Mouse (Mus musculus) macrophage (primary cell): ENCODE data around the gene Skp1a. TPM values are rescaled to one million over a fixed set of nuclear protein-coding genes. Genes with fewer than 3 reads are reported as not detected.

Experiments used
- H3K27ac ChIP-seq: fragments of 350-480 bp; formaldehyde crosslinking; 2 replicates; pipeline ENCODE4 v1.9.0; 2021
- H3K36me3 ChIP-seq: fragments of 350-480 bp; formaldehyde crosslinking; 2 replicates; pipeline ENCODE4 v1.9.0; 2021; ENCODE audit errors: inconsistent target
- H3K4me3 ChIP-seq: fragments of 350-480 bp; formaldehyde crosslinking; 2 replicates; pipeline ENCODE4 v1.9.0; 2021; ENCODE audit errors: inconsistent target
- H3K79me2 ChIP-seq: fragments of 350-480 bp; formaldehyde crosslinking; 2 replicates; pipeline ENCODE4 v1.9.0; 2021; ENCODE audit errors: inconsistent target
- WGBS: methylation state at CpG from one replicate; pipeline ENCODE4 v1.1.7; 2026; ENCODE audit warnings: inconsistent platforms; ENCODE audit not compliant: missing documents; 5-methylcytosine and 5-hydroxymethylcytosine counted together
- polyA plus RNA-seq: library from polyadenylated mRNA; stranded (reverse); fragments of 250-400 nt; gene quantifications from 3 replicates; pipeline ENCODE4 v1.2.4, GENCODE M21; 2018; ENCODE audit warnings: inconsistent platforms

Skp1a gene
- polyA plus RNA-seq, 1 experiment from 2014 or later, result 121 TPM

GRCm38 (mm10) chr11:52278991-52279390 lies 47.2 kb downstream of the Skp1a start:
- no peak overlapping the region for H3K27ac ChIP-seq
- H3K36me3 ChIP-seq, result no peaks in the 10 kb centered on the region
- H3K4me3 ChIP-seq, result no peak overlapping the region
- no peaks in the 10 kb centered on the region for H3K79me2 ChIP-seq
- WGBS, result 92% methylated on average over 6 of the region's 6 CpGs

- no peaks in the 10 kb centered on the region for H3K79me2 ChIP-seq
- no peaks in the 10 kb centered on the region for H3K36me3 ChIP-seq
- 95% methylated on average over 8 of the region's 8 CpGs for WGBS
- H3K4me3 ChIP-seq, result no peak overlapping the region
- H3K27ac ChIP-seq, result no peak overlapping the region
Measured at GRCm38 (mm10) chr11:52279611-52280145, 47.9 kb downstream of the Skp1a start.

GRCm38 (mm10) chr11:52280566-52281455 lies 49.0 kb downstream of the Skp1a start:
- 91% methylated on average over 11 of the region's 11 CpGs for WGBS
- H3K4me3 ChIP-seq, result no peak overlapping the region
- no peaks in the 10 kb centered on the region for H3K79me2 ChIP-seq
- no peak overlapping the region for H3K27ac ChIP-seq
- H3K36me3 ChIP-seq, result no peaks in the 10 kb centered on the region

- H3K36me3 ChIP-seq, result no peaks in the 10 kb centered on the region
- no peak overlapping the region for H3K27ac ChIP-seq
- H3K4me3 ChIP-seq, result no peak overlapping the region
- WGBS, result 64% methylated on average over 14 of the region's 19 CpGs
- H3K79me2 ChIP-seq, result no peaks in the 10 kb centered on the region
Measured at GRCm38 (mm10) chr11:52281568-52282328, 50.0 kb downstream of the Skp1a start.

GRCm38 (mm10) chr11:52282420-52282773 lies 50.6 kb downstream of the Skp1a start:
- Histone ChIP-seq H3K36me3 (no peaks in the 10 kb centered on the region), H3K4me3 (no peak overlapping the region), H3K27ac (no peak overlapping the region), H3K79me2 (no peaks in the 10 kb centered on the region)
- 11% methylated on average over 17 of the region's 19 CpGs for WGBS

GRCm38 (mm10) chr11:52282774-52283595 lies 51.2 kb downstream of the Skp1a start, which contains the start of gene Tcf7:
TSS of gene Tcf7 (minus strand) at chr11:52283014.
- Histone ChIP-seq H3K79me2 (no peaks in the 10 kb centered on the region), H3K4me3 (no peak within 1 kb of the TSS), H3K36me3 (no peaks in the 10 kb centered on the region), H3K27ac (no peak within 1 kb of the TSS)
- 3% methylated on average over 63 of the region's 97 CpGs for WGBS

- H3K4me3 ChIP-seq, result no peak overlapping the region
- no peak overlapping the region for H3K27ac ChIP-seq
Measured at GRCm38 (mm10) chr11:52283596-52284571, 52.1 kb downstream of the Skp1a start.

GRCm38 (mm10) chr11:52286301-52286957 lies 54.6 kb downstream of the Skp1a start:
- WGBS, result 89% methylated on average over 16 of the region's 16 CpGs
- Histone ChIP-seq H3K79me2 (no peaks in the 10 kb centered on the region), H3K27ac (no peak overlapping the region), H3K36me3 (no peaks in the 10 kb centered on the region), H3K4me3 (no peak overlapping the region)

More at GRCm38 (mm10) chr11:52283596-52284571, 52.1 kb downstream of the Skp1a start:
- Histone ChIP-seq H3K36me3 (no peaks in the 10 kb centered on the region), H3K79me2 (no peaks in the 10 kb centered on the region)
- WGBS, result 25% methylated on average over 43 of the region's 44 CpGs

GRCm38 (mm10) chr11:52286958-52287305 lies 55.1 kb downstream of the Skp1a start:
- Histone ChIP-seq H3K27ac (no peak overlapping the region), H3K36me3 (no peaks in the 10 kb centered on the region), H3K4me3 (no peak overlapping the region), H3K79me2 (no peaks in the 10 kb centered on the region)
- WGBS, result 80% methylated on average over 4 of the region's 4 CpGs

GRCm38 (mm10) chr11:52292346-52292745 lies 60.6 kb downstream of the Skp1a start:
- no peaks in the 10 kb centered on the region for H3K36me3 ChIP-seq
- H3K4me3 ChIP-seq, result no peak overlapping the region
- WGBS, result 84% methylated on average over 7 of the region's 7 CpGs
- H3K79me2 ChIP-seq, result no peaks in the 10 kb centered on the region
- H3K27ac ChIP-seq, result no peak overlapping the region

- WGBS, result 87% methylated on average over 6 of the region's 6 CpGs
- no peaks in the 10 kb centered on the region for H3K79me2 ChIP-seq
- H3K36me3 ChIP-seq, result no peaks in the 10 kb centered on the region
- H3K4me3 ChIP-seq, result no peak overlapping the region
- no peak overlapping the region for H3K27ac ChIP-seq
Measured at GRCm38 (mm10) chr11:52292894-52293293, 61.1 kb downstream of the Skp1a start.

- WGBS, result 81% methylated on average over 9 of the region's 9 CpGs
- H3K27ac ChIP-seq, result no peak overlapping the region
- H3K79me2 ChIP-seq, result no peaks in the 10 kb centered on the region
- H3K4me3 ChIP-seq, result no peak overlapping the region
- no peaks in the 10 kb centered on the region for H3K36me3 ChIP-seq
Measured at GRCm38 (mm10) chr11:52294103-52294502, 62.3 kb downstream of the Skp1a start.
